Mouse (Mus musculus) kidney, embryonic 16.5 days (tissue): ENCODE data around the gene Lhx4. TPM values are rescaled to one million over a fixed set of nuclear protein-coding genes. Genes with fewer than 3 reads are reported as not detected.

Experiments used
- ATAC-seq: fragments of 200-750 bp; cut with Nextera tagmentation; 2 replicates; pipeline ENCODE4 v1.8.0; 2017; ENCODE audit warnings: moderate TSS enrichment; ENCODE audit not compliant: low FRiP score, low TSS enrichment
- H3K27ac ChIP-seq: fragments of 300-500 bp; sonication (generic); 2 replicates; pipeline ENCODE4 v1.5.1; 2014; ENCODE audit warnings: low read length
- H3K27me3 ChIP-seq: fragments of 300-500 bp; sonication (generic); 2 replicates; pipeline ENCODE4 v1.6.1; 2014; ENCODE audit warnings: low read length, control low read depth, mixed read lengths; ENCODE audit not compliant: insufficient read depth
- H3K36me3 ChIP-seq: fragments of 300-500 bp; sonication (generic); 2 replicates; pipeline ENCODE4 v1.6.1; 2014; ENCODE audit warnings: low read length, control low read depth, mixed read lengths; ENCODE audit not compliant: insufficient read depth
- H3K4me1 ChIP-seq: fragments of 300-500 bp; sonication (generic); 2 replicates; pipeline ENCODE4 v1.6.1; 2014; ENCODE audit warnings: low read length, control low read depth, mixed read lengths; ENCODE audit not compliant: insufficient read depth
- H3K4me2 ChIP-seq: fragments of 300-500 bp; sonication (generic); replicated peaks from 2 replicates; pipeline ENCODE4 v1.6.1; 2014; ENCODE audit warnings: low read depth, low read length
- H3K4me3 ChIP-seq: fragments of 300-500 bp; sonication (generic); 2 replicates; pipeline ENCODE4 v1.5.1; 2014; ENCODE audit warnings: mild to moderate bottlenecking, low read length
- H3K9ac ChIP-seq: fragments of 300-500 bp; sonication (generic); replicated peaks from 2 replicates; pipeline ENCODE4 v1.6.1; 2014; ENCODE audit warnings: low read length
- H3K9me3 ChIP-seq: fragments of 300-500 bp; sonication (generic); 2 replicates; pipeline ENCODE4 v1.6.1; 2016; ENCODE audit warnings: low read length, control low read depth
- whole genome bisulfite sequencing: fragments of 180-500 bp; shearing (Covaris S2); extraction: QIAGEN DNeasy Blood & Tissue Kit; methylation state at CpG from one replicate; pipeline ENCODE4 v1.1.7; 2014; 5-methylcytosine and 5-hydroxymethylcytosine counted together
- polyA plus RNA-seq: library from polyadenylated mRNA; unstranded; fragments of >200 nt; fragmentation: Nextera tagmentation; extraction: Ambion mirVana; gene quantifications from 2 replicates; pipeline ENCODE4 v1.2.1, GENCODE M21; 2015

Lhx4 gene
- polyA plus RNA-seq, 1 experiment from 2014 or later: not detected

- no peaks in the 10 kb centered on the region for H3K27me3 ChIP-seq
- 91% methylated on average over 4 of the region's 4 CpGs for WGBS
- 0 out of 2 replicates have a peak, but pooled peaks cover 3% of the 10 kb centered on the region for H3K4me1 ChIP-seq
- no peak overlapping the region for H3K4me2 ChIP-seq
- no peak overlapping the region for H3K4me3 ChIP-seq
- no peak for ATAC-seq
- H3K36me3 ChIP-seq: no peaks in the 10 kb centered on the region
- H3K9me3 ChIP-seq: no peaks in the 10 kb centered on the region
- H3K9ac ChIP-seq: no peak overlapping the region
- H3K27ac ChIP-seq: no peak overlapping the region
Measured at GRCm38 (mm10) chr1:155689141-155689540, 62.3 kb downstream of the Lhx4 start.

- Histone ChIP-seq H3K4me2 (no peak overlapping the region), H3K4me1 (no peaks in the 10 kb centered on the region), H3K9me3 (no peaks in the 10 kb centered on the region), H3K27me3 (no peaks in the 10 kb centered on the region), H3K36me3 (no peaks in the 10 kb centered on the region), H3K9ac (no peak overlapping the region), H3K27ac (no peak overlapping the region), H3K4me3 (no peak overlapping the region)
- 72% methylated on average over 15 of the region's 15 CpGs for WGBS
- ATAC-seq: no peak
Measured at GRCm38 (mm10) chr1:155686816-155687215, 64.7 kb downstream of the Lhx4 start.

- Histone ChIP-seq H3K4me2 (no peak overlapping the region), H3K4me1 (no peaks in the 10 kb centered on the region), H3K4me3 (no peak overlapping the region), H3K27ac (no peak overlapping the region), H3K9ac (no peak overlapping the region), H3K9me3 (no peaks in the 10 kb centered on the region), H3K27me3 (no peaks in the 10 kb centered on the region), H3K36me3 (no peaks in the 10 kb centered on the region)
- WGBS: 47% methylated on average over 10 of the region's 10 CpGs
- no peak for ATAC-seq
Measured at GRCm38 (mm10) chr1:155681116-155681799, 70.2 kb downstream of the Lhx4 start.

GRCm38 (mm10) chr1:155675570-155675969, 75.9 kb downstream of the Lhx4 start:
- Histone ChIP-seq H3K9me3 (no peaks in the 10 kb centered on the region), H3K36me3 (no peaks in the 10 kb centered on the region), H3K27ac (no peak overlapping the region), H3K4me1 (no peaks in the 10 kb centered on the region), H3K4me3 (no peak overlapping the region), H3K9ac (no peak overlapping the region), H3K4me2 (no peak overlapping the region), H3K27me3 (no peaks in the 10 kb centered on the region)
- 75% methylated on average over 6 of the region's 6 CpGs for WGBS
- ATAC-seq: no peak

- Histone ChIP-seq H3K27ac (no peak overlapping the region), H3K4me1 (no peaks in the 10 kb centered on the region), H3K4me3 (no peak overlapping the region), H3K9me3 (no peaks in the 10 kb centered on the region), H3K4me2 (no peak overlapping the region), H3K36me3 (no peaks in the 10 kb centered on the region), H3K9ac (no peak overlapping the region), H3K27me3 (no peaks in the 10 kb centered on the region)
- no peak for ATAC-seq
- 82% methylated on average over 5 of the region's 5 CpGs for WGBS
Measured at GRCm38 (mm10) chr1:155663994-155664393, 87.5 kb downstream of the Lhx4 start.

- H3K4me3 ChIP-seq: no peak overlapping the region
- H3K4me2 ChIP-seq: no peak overlapping the region
- WGBS: 82% methylated on average over 5 of the region's 5 CpGs
- no peaks in the 10 kb centered on the region for H3K4me1 ChIP-seq
- no peak overlapping the region for H3K9ac ChIP-seq
- H3K27me3 ChIP-seq: no peaks in the 10 kb centered on the region
- H3K27ac ChIP-seq: no peak overlapping the region
- no peaks in the 10 kb centered on the region for H3K36me3 ChIP-seq
- ATAC-seq: no peak
- no peaks in the 10 kb centered on the region for H3K9me3 ChIP-seq
Measured at GRCm38 (mm10) chr1:155656321-155656720, 95.2 kb downstream of the Lhx4 start.

GRCm38 (mm10) chr1:155654961-155655360, 96.5 kb downstream of the Lhx4 start:
- no peaks in the 10 kb centered on the region for H3K4me1 ChIP-seq
- no peak for ATAC-seq
- 55% methylated on average over 3 of the region's 3 CpGs for WGBS
- no peak overlapping the region for H3K9ac ChIP-seq
- no peaks in the 10 kb centered on the region for H3K9me3 ChIP-seq
- H3K4me2 ChIP-seq: no peak overlapping the region
- no peaks in the 10 kb centered on the region for H3K36me3 ChIP-seq
- H3K27me3 ChIP-seq: no peaks in the 10 kb centered on the region
- H3K27ac ChIP-seq: no peak overlapping the region
- no peak overlapping the region for H3K4me3 ChIP-seq

GRCm38 (mm10) chr1:155650121-155650846, 101.2 kb downstream of the Lhx4 start:
- no peaks in the 10 kb centered on the region for H3K27me3 ChIP-seq
- H3K27ac ChIP-seq: no peak overlapping the region
- H3K4me3 ChIP-seq: no peak overlapping the region
- H3K4me2 ChIP-seq: no peak overlapping the region
- WGBS: 63% methylated on average over 9 of the region's 9 CpGs
- H3K4me1 ChIP-seq: no peaks in the 10 kb centered on the region
- no peaks in the 10 kb centered on the region for H3K9me3 ChIP-seq
- H3K9ac ChIP-seq: no peak overlapping the region
- no peaks in the 10 kb centered on the region for H3K36me3 ChIP-seq
- ATAC-seq: no peak
